Mouse (Mus musculus) stomach, embryonic 14.5 days (tissue): ENCODE data around the gene Rasip1. TPM values are rescaled to one million over a fixed set of nuclear protein-coding genes. Genes with fewer than 3 reads are reported as not detected.

Experiments used
- ATAC-seq: fragments of 200-750 bp; cut with Nextera tagmentation; 2 replicates; pipeline ENCODE4 v1.8.0; 2017; ENCODE audit warnings: low read depth, moderate TSS enrichment; ENCODE audit not compliant: insufficient number of reproducible peaks, insufficient read depth, low FRiP score
- H3K27ac ChIP-seq: fragments of 300-500 bp; sonication (generic); 2 replicates; pipeline ENCODE4 v1.5.1; 2014; ENCODE audit warnings: mild to moderate bottlenecking, low read length, moderate library complexity, mixed read lengths
- H3K27me3 ChIP-seq: fragments of 300-500 bp; sonication (generic); 2 replicates; pipeline ENCODE4 v1.6.1; 2014; ENCODE audit warnings: low read length, control low read depth, mixed read lengths; ENCODE audit not compliant: control insufficient read depth, insufficient read depth
- H3K36me3 ChIP-seq: fragments of 300-500 bp; sonication (generic); 2 replicates; pipeline ENCODE4 v1.6.1; 2014; ENCODE audit warnings: mild to moderate bottlenecking, control low read depth, low read length, moderate library complexity, mixed read lengths; ENCODE audit not compliant: control insufficient read depth, insufficient read depth
- H3K4me1 ChIP-seq: fragments of 300-500 bp; sonication (generic); 2 replicates; pipeline ENCODE4 v1.6.1; 2014; ENCODE audit warnings: low read length, control low read depth, mixed read lengths; ENCODE audit not compliant: control insufficient read depth, insufficient read depth
- H3K4me2 ChIP-seq: fragments of 300-500 bp; sonication (generic); replicated peaks from 2 replicates; pipeline ENCODE4 v1.6.1; 2014; ENCODE audit warnings: low read depth, low read length, control low read depth
- H3K4me3 ChIP-seq: fragments of 300-500 bp; sonication (generic); 2 replicates; pipeline ENCODE4 v1.5.1; 2014; ENCODE audit warnings: low read depth, low read length, control low read depth
- H3K9ac ChIP-seq: fragments of 300-500 bp; sonication (generic); replicated peaks from 2 replicates; pipeline ENCODE4 v1.6.1; 2014; ENCODE audit warnings: low read depth, mild to moderate bottlenecking, control low read depth, low read length, moderate library complexity, mixed read lengths
- H3K9me3 ChIP-seq: fragments of 300-500 bp; sonication (generic); 2 replicates; pipeline ENCODE4 v1.6.1; 2016; ENCODE audit warnings: low read depth, low read length, control low read depth; ENCODE audit not compliant: control insufficient read depth
- WGBS: fragments of 180-500 bp; shearing (Covaris S2); extraction: QIAGEN DNeasy Blood & Tissue Kit; methylation state at CpG from one replicate; pipeline ENCODE4 v1.1.7; 2014; 5-methylcytosine and 5-hydroxymethylcytosine counted together
- polyA plus RNA-seq: library from polyadenylated mRNA; unstranded; fragments of >200 nt; fragmentation: Nextera tagmentation; extraction: Ambion mirVana; gene quantifications from 2 replicates; pipeline ENCODE4 v1.2.1, GENCODE M21; 2014

Gene Rasip1
- polyA plus RNA-seq, result 6.2 and 7.8 TPM in 2 replicates

GRCm38 (mm10) chr7:45627261-45627660, at the start of gene Rasip1:
Rasip1 (plus strand) TSS chr7:45627488.
- H3K9ac ChIP-seq, result peak within 1 kb of the TSS; percentile 72
- H3K36me3 ChIP-seq, result no peaks in the 10 kb centered on the region
- no peaks in the 10 kb centered on the region for H3K9me3 ChIP-seq
- H3K4me3 ChIP-seq, result peak within 1 kb of the TSS; percentile 60
- H3K4me1 ChIP-seq, result 0 out of 2 replicates have a peak, but pooled peaks cover 2% of the 10 kb centered on the region
- no peaks in the 10 kb centered on the region for H3K27me3 ChIP-seq
- ATAC-seq, result peak; percentile 15; the same call in 1 of the 2 replicates
- peak within 1 kb of the TSS; percentile 55 for H3K27ac ChIP-seq
- peak within 1 kb of the TSS; percentile 99 for H3K4me2 ChIP-seq
- 74% methylated on average over 9 of the region's 9 CpGs for WGBS

- Histone ChIP-seq H3K9ac (no peak overlapping the region), H3K27me3 (no peaks in the 10 kb centered on the region), H3K4me3 (no peak overlapping the region), H3K9me3 (no peaks in the 10 kb centered on the region), H3K27ac (no peak overlapping the region), H3K4me2 (no peak overlapping the region), H3K4me1 (no peaks in the 10 kb centered on the region), H3K36me3 (peaks cover 15% of the 10 kb centered on the region)
- WGBS, result 95% methylated on average over 6 of the region's 6 CpGs
- no peak for ATAC-seq
Observed at GRCm38 (mm10) chr7:45585923-45586322, 41.4 kb upstream of the Rasip1 start.

- no peaks in the 10 kb centered on the region for H3K4me1 ChIP-seq
- no peak overlapping the region for H3K27ac ChIP-seq
- H3K27me3 ChIP-seq, result no peaks in the 10 kb centered on the region
- no peak overlapping the region for H3K9ac ChIP-seq
- H3K4me2 ChIP-seq, result no peak overlapping the region
- WGBS, result 92% methylated on average over 23 of the region's 23 CpGs
- no peak overlapping the region for H3K4me3 ChIP-seq
- ATAC-seq, result no peak
- H3K36me3 ChIP-seq, result peaks cover 15% of the 10 kb centered on the region
- no peaks in the 10 kb centered on the region for H3K9me3 ChIP-seq
Observed at GRCm38 (mm10) chr7:45587631-45588592, 39.4 kb upstream of the Rasip1 start.

GRCm38 (mm10) chr7:45589173-45589572, 38.1 kb upstream of the Rasip1 start:
- no peaks in the 10 kb centered on the region for H3K27me3 ChIP-seq
- no peak overlapping the region for H3K9ac ChIP-seq
- no peak overlapping the region for H3K27ac ChIP-seq
- 2% methylated on average over 19 of the region's 19 CpGs for WGBS
- H3K9me3 ChIP-seq, result no peaks in the 10 kb centered on the region
- peak; percentile 96 for ATAC-seq
- peak overlapping the region; percentile 14 for H3K4me3 ChIP-seq
- H3K4me2 ChIP-seq, result peak overlapping the region; percentile 43
- H3K36me3 ChIP-seq, result peaks cover 12% of the 10 kb centered on the region
- no peaks in the 10 kb centered on the region for H3K4me1 ChIP-seq

- WGBS, result 92% methylated on average over 5 of the region's 5 CpGs
- Histone ChIP-seq H3K9ac (no peak overlapping the region), H3K4me2 (no peak overlapping the region), H3K4me1 (no peaks in the 10 kb centered on the region), H3K9me3 (no peaks in the 10 kb centered on the region), H3K27me3 (no peaks in the 10 kb centered on the region), H3K4me3 (no peak overlapping the region), H3K27ac (no peak overlapping the region), H3K36me3 (peaks cover 12% of the 10 kb centered on the region)
- ATAC-seq, result no peak
Observed at GRCm38 (mm10) chr7:45589898-45590297, 37.4 kb upstream of the Rasip1 start.

GRCm38 (mm10) chr7:45590874-45591273, 36.4 kb upstream of the Rasip1 start:
- Histone ChIP-seq H3K9ac (no peak overlapping the region), H3K36me3 (peaks cover 2% of the 10 kb centered on the region; the same call in 1 of the 2 replicates), H3K4me2 (no peak overlapping the region), H3K9me3 (no peaks in the 10 kb centered on the region), H3K27me3 (no peaks in the 10 kb centered on the region), H3K4me1 (no peaks in the 10 kb centered on the region), H3K27ac (no peak overlapping the region), H3K4me3 (no peak overlapping the region)
- 59% methylated on average over 3 of the region's 3 CpGs for WGBS
- no peak for ATAC-seq

- Histone ChIP-seq H3K4me2 (no peak overlapping the region), H3K9me3 (no peaks in the 10 kb centered on the region), H3K9ac (no peak overlapping the region), H3K27me3 (no peaks in the 10 kb centered on the region), H3K4me3 (no peak overlapping the region), H3K27ac (no peak overlapping the region), H3K4me1 (no peaks in the 10 kb centered on the region), H3K36me3 (no peaks in the 10 kb centered on the region; the same call in 1 of the 2 replicates)
- no peak for ATAC-seq
- WGBS, result 72% methylated on average over 7 of the region's 7 CpGs
Observed at GRCm38 (mm10) chr7:45591880-45592279, 35.4 kb upstream of the Rasip1 start.

GRCm38 (mm10) chr7:45593118-45593815, 34.0 kb upstream of the Rasip1 start:
- no peak for ATAC-seq
- Histone ChIP-seq H3K9ac (no peak overlapping the region), H3K4me2 (no peak overlapping the region), H3K36me3 (no peaks in the 10 kb centered on the region), H3K4me1 (no peaks in the 10 kb centered on the region), H3K9me3 (no peaks in the 10 kb centered on the region), H3K27me3 (no peaks in the 10 kb centered on the region), H3K27ac (no peak overlapping the region), H3K4me3 (no peak overlapping the region)
- 18% methylated on average over 10 of the region's 10 CpGs for WGBS
